Mouse (Mus musculus) erythroblast, embryonic 14.5 days (primary cell): ENCODE measurements at regions not wholly inside any gene's neighbourhood (a gene's known extent, or its start where the extent isn't known, plus 50 kb on each side); places are given as distances from the start of the nearest gene placed in this dataset.

Source experiments
- H3K27me3 ChIP-seq: 2 replicates; pipeline ENCODE4 v1.6.1; 2012; ENCODE audit warnings: inconsistent platforms; ENCODE audit not compliant: control insufficient read depth
- H3K36me3 ChIP-seq: 2 replicates; pipeline ENCODE4 v1.6.1; 2012; ENCODE audit warnings: mild to moderate bottlenecking, inconsistent platforms; ENCODE audit not compliant: control insufficient read depth
- H3K4me1 ChIP-seq: 2 replicates; pipeline ENCODE4 v1.6.1; 2012; ENCODE audit warnings: inconsistent platforms; ENCODE audit not compliant: control insufficient read depth
- H3K4me3 ChIP-seq: replicated peaks from 2 replicates; pipeline ENCODE3; 2012; ENCODE audit warnings: moderate library complexity, mild to moderate bottlenecking, inconsistent platforms
- H3K9me3 ChIP-seq: 2 replicates; pipeline ENCODE4 v1.6.1; 2012; ENCODE audit warnings: low read length, inconsistent platforms, mixed read lengths; ENCODE audit not compliant: control insufficient read depth
- GATA1 ChIP-seq: IDR thresholded peaks from 2 replicates; pipeline ENCODE4 v1.6.1; 2012; ENCODE audit warnings: low read length, inconsistent platforms, mixed read lengths
- TAL1 ChIP-seq: IDR thresholded peaks from 3 replicates; pipeline ENCODE4 v1.6.1; 2012; ENCODE audit warnings: low read length, inconsistent platforms, mixed read lengths

- Histone ChIP-seq H3K4me3 (no peak overlapping the region), H3K36me3 (no peaks in the 10 kb centered on the region)
- TF ChIP-seq GATA1 (no peak), TAL1 (no peak)
Observed at GRCm38 (mm10) chr19:54099292-54099691, 55.3 kb downstream of the Adra2a start.

GRCm38 (mm10) chr19:54099769-54100168, 55.8 kb downstream of the Adra2a start:
- TF ChIP-seq GATA1 (no peak), TAL1 (no peak)

More at GRCm38 (mm10) chr19:54099292-54099691, 55.3 kb downstream of the Adra2a start:
- Histone ChIP-seq H3K4me1 (no peaks in the 10 kb centered on the region), H3K9me3 (no peaks in the 10 kb centered on the region), H3K27me3 (peaks cover 5% of the 10 kb centered on the region)

GRCm38 (mm10) chr19:54106571-54106970, 62.6 kb downstream of the Adra2a start:
- no peaks in the 10 kb centered on the region for H3K9me3 ChIP-seq
- H3K27me3 ChIP-seq, result no peaks in the 10 kb centered on the region
- TF ChIP-seq TAL1 (no peak), GATA1 (no peak)
- no peak overlapping the region for H3K4me3 ChIP-seq
- H3K4me1 ChIP-seq, result peaks cover 7% of the 10 kb centered on the region
- no peaks in the 10 kb centered on the region for H3K36me3 ChIP-seq

More at GRCm38 (mm10) chr19:54099769-54100168, 55.8 kb downstream of the Adra2a start:
- no peaks in the 10 kb centered on the region for H3K36me3 ChIP-seq
- H3K27me3 ChIP-seq, result peaks cover 3% of the 10 kb centered on the region; the same call in 1 of the 2 replicates
- H3K4me1 ChIP-seq, result no peaks in the 10 kb centered on the region
- no peaks in the 10 kb centered on the region for H3K9me3 ChIP-seq
- H3K4me3 ChIP-seq, result no peak overlapping the region

- Histone ChIP-seq H3K4me3 (no peak overlapping the region), H3K4me1 (peaks cover 7% of the 10 kb centered on the region), H3K36me3 (no peaks in the 10 kb centered on the region), H3K27me3 (no peaks in the 10 kb centered on the region), H3K9me3 (no peaks in the 10 kb centered on the region)
- no peak for TF ChIP-seq GATA1
- TF ChIP-seq TAL1, result no peak
Observed at GRCm38 (mm10) chr19:54107103-54107821, 63.3 kb downstream of the Adra2a start.

- Histone ChIP-seq H3K4me3 (no peak overlapping the region), H3K4me1 (peaks cover 13% of the 10 kb centered on the region), H3K9me3 (no peaks in the 10 kb centered on the region), H3K27me3 (peaks cover 8% of the 10 kb centered on the region), H3K36me3 (no peaks in the 10 kb centered on the region)
- TF ChIP-seq TAL1, result no peak
- TF ChIP-seq GATA1, result no peak
Observed at GRCm38 (mm10) chr19:54110080-54110479, 66.1 kb downstream of the Adra2a start.

GRCm38 (mm10) chr19:54112691-54113090, 68.7 kb downstream of the Adra2a start:
- no peak for TF ChIP-seq GATA1
- TF ChIP-seq TAL1, result no peak
- H3K9me3 ChIP-seq, result no peaks in the 10 kb centered on the region
- peaks cover 11% of the 10 kb centered on the region for H3K4me1 ChIP-seq
- no peaks in the 10 kb centered on the region for H3K36me3 ChIP-seq
- no peak overlapping the region for H3K4me3 ChIP-seq
- H3K27me3 ChIP-seq, result peaks cover 11% of the 10 kb centered on the region

- no peaks in the 10 kb centered on the region for H3K9me3 ChIP-seq
- H3K4me3 ChIP-seq, result no peak overlapping the region
- H3K36me3 ChIP-seq, result no peaks in the 10 kb centered on the region
- TF ChIP-seq TAL1, result no peak
- TF ChIP-seq GATA1, result no peak
- H3K4me1 ChIP-seq, result peaks cover 10% of the 10 kb centered on the region
- H3K27me3 ChIP-seq, result peaks cover 11% of the 10 kb centered on the region
Observed at GRCm38 (mm10) chr19:54113421-54113820, 69.5 kb downstream of the Adra2a start.

- TF ChIP-seq GATA1 (no peak), TAL1 (no peak)
- Histone ChIP-seq H3K36me3 (no peaks in the 10 kb centered on the region), H3K9me3 (no peaks in the 10 kb centered on the region), H3K27me3 (peaks cover 11% of the 10 kb centered on the region), H3K4me1 (peaks cover 10% of the 10 kb centered on the region), H3K4me3 (peak overlapping the region; percentile 57)
Observed at GRCm38 (mm10) chr19:54114588-54115317, 70.8 kb downstream of the Adra2a start.

GRCm38 (mm10) chr19:54115335-54115734, 71.4 kb downstream of the Adra2a start:
- H3K36me3 ChIP-seq, result no peaks in the 10 kb centered on the region
- H3K9me3 ChIP-seq, result no peaks in the 10 kb centered on the region
- peaks cover 10% of the 10 kb centered on the region for H3K4me1 ChIP-seq
- peaks cover 11% of the 10 kb centered on the region for H3K27me3 ChIP-seq
- peak overlapping the region; percentile 57 for H3K4me3 ChIP-seq
- TF ChIP-seq TAL1 (no peak), GATA1 (no peak)
